Mouse (Mus musculus): ENCODE data around the gene Hbq1a.

The Hbq1a gene

DNA sequence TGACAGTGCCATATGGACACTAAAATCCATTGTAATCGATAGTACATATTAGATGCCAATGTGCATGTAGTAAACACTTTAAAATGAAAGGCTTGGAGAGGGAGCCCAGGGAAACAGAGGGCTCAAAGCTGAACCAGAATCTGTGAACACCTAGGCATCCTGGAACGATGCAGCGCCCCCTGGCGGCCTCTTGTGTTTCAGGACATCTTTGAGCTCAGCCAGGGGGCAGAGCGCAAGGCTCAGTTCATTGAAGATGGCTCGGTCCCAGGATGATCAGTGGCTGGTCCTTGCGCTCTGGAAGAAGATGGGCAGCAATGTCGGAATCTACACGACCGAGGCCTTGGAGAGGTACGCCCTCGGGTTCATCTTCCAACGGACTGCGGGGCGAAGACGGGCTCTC, at the start of gene Hbq1a:
Gene Hbq1a (plus strand): TSS at position 205 of the 400 bp plus-strand sequence.
- in situ Hi-C loops (cut with MboI, MseI), result loop anchor here in 1 of 2 experiments (10.0 kb wide), 1 partner anchor 1025 kb away; no protein-coding TSS in a partner anchor

DNA sequence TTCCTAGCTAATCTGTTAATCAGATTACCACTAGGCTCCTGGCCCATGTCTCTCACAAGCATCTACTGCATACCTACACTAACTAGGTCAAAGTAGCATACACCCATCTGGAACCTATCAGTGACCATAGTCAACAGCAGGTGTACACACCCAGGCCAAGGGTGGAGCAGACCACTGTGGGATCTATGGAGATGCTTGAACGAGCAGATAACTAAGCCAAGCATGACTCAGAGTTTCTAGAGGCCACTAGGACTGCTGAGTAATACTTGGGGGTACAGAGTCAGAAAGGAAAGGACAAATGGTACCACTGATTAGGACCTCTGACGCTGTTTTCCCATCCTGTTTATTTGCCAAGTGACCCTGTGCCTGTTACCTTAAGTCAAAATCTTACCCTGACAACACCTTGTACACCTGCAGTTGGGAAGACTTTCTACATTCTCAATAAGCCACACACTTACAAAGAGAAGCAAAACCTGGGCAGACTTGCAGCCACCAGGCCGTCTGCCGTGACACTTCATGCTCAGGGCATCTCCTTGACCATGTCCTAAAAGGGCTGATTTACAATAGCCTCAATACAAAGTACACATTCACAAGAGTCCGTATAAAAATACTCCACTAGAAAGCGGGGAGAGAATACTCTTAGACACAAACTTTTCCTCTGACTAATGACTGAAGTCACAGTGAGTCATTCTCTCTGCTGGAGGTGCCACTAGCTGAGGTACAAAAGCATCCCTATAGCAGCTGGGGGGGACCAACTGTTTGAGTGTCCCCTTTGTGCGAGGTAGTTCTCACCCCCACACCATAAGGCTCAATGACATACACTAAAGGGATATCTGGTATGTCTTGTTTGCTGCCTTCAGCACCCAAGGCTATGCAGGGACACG, 48.7 kb upstream of the Hbq1a start:
- in situ Hi-C loops (cut with MboI, MseI), result loop anchor here in 1 of 2 experiments (25.0 kb wide), 1 partner anchor 1264 kb away; the partner anchor contains the start of gene Chac2

DNA sequence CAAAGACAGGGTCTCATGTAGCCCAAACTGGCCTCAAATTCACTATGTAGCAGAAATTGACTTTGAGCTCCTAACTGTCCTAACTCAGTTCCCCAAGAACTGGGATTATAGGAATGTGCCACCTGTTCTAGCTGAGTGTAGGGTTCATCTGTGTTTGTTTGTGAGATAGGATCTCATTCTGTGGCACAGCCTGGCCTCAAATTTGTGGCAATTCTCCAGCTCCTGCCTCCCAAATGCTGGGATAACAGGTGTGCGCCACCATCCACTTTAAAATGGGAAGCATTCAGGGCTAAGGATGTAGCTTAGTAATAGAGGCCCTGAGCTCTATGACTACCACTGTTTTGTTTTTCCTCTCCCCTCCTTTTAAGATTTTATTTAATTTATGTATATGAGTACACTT, 46.7 kb upstream of the Hbq1a start:
- in situ Hi-C loops (cut with MboI, MseI), result loop anchor here in 1 of 2 experiments (25.0 kb wide), 1 partner anchor 1266 kb away; the partner anchor contains the start of gene Chac2

DNA sequence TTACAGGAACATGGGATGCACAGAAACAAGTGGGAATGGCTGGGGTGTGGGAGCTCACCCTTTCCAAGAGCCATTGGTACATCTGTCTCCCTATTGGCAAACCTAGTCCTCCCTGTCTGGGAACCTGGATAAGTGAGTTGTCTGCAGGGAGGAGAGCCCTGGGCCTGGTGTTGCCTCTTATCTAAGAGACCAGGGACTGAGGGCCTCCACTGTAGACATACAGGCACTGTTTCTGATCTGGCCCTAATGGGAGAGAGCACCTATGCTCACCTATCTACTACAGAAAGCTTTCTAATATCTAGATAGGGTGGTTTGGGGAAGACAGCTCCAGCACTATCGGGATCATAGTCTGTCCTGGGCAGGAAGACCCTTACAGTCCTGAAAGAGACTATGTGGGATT, 43.7 kb upstream of the Hbq1a start:
- in situ Hi-C loops (cut with MboI, MseI), result loop anchor here in 1 of 2 experiments (25.0 kb wide), 1 partner anchor 1269 kb away; the partner anchor contains the start of gene Chac2

DNA sequence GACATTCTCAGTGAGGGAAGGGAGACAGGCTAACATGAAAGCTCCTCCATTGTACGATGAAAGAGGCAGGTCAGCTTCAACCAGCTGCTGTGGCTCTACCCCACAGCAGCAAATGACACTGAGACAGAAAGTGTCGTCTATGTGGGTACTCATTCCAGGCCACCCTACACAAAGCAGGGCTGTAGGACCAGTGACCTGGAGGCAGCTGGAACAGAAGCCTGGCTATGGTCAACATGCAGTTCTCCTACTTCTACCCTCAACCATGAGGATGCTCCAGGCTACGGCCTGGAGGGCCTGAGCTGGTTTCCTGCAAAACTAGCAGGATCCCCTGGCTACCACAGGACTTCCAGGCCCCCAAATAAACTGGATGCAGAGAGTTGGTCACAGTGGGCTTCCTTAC, 43.3 kb upstream of the Hbq1a start:
- in situ Hi-C loops (cut with MboI, MseI), result loop anchor here in 1 of 2 experiments (25.0 kb wide), 1 partner anchor 1269 kb away; the partner anchor contains the start of gene Chac2

DNA sequence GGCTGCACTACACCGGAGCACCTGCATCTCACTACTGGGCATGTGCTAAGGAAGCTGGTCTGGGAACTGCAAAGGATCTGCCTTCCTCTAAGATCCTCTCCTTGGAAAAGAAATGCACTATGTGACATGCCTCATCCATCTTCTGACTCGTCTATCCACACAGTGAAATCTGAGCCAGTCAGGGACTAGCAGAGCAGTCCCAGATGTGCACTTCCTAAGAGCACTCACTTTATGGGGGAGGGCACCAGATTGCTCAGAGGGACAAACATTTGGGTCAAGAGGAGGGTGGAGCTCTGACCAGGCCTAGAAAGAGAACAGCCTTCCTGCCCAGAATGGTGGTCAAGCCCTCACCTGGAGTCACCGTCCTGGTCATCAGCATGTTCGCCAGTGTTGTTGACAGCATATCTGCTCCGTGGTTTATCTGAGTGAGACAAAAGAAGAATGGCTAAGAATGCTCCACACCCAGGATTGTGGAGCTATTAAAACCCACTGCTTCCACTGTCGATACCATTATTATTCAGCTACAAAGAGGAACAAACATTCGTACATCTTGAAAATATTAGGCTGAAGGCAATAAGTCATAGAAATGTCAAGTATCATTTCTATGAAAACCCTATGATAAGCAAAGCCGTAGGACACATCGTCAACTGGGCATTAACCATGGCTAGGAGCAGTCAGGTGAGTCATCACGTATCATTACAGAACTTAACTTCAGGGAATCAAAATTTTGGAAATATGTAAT, 37.0 kb upstream of the Hbq1a start:
- in situ Hi-C loops (cut with MboI, MseI), result loop anchor here in 1 of 2 experiments (25.0 kb wide), 1 partner anchor 1276 kb away; the partner anchor contains the start of gene Chac2

DNA sequence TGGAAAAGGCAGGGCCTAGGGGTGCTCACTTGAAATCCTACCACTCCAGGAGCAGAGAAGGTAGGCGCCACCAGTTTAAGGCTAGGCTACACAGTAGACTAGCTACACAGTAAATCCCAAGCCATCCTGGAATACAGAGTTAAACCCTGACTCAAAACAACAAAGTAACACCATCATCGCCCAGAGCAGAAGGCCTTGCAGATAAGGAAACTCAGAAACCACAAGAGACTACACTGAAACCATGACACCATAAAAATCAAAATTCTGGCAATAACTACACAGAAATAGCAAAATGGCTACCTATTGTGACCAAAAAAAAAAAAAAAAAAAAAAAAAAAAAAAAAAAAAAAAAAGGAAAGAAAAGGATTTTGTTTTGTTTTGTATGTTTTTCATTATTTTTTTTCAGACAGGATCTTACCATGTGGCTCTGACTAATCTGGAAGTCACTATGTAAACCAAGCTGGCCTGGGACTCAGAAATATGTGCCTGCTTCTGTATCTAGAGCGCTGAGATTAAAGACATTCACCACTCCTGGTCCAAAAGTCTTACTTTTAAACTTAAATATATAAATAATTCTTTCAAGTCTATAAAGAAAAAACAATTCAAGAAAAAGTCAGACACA, 34.6 kb upstream of the Hbq1a start:
- in situ Hi-C loops (cut with MboI, MseI), result loop anchor here in 1 of 2 experiments (25.0 kb wide), 1 partner anchor 1278 kb away; the partner anchor contains the start of gene Chac2

DNA sequence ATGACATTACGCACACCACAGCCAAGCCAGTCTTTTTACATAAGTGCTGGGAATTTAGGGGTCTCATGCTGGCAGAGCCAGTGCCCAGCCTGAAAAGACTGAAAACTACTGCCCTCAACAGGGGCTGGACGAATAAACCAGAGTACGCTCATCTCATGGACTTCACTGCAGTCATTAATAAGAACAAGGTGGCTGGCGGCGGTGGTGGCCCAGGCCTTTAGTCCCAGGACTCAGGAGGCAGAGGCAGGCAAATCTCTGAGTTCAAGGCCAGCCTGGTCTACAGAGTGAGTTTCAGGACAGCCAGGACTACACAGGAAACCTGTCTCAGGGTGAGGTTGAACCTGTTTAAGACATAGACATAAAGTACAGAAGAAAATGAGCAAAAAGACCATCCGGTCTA, 33.7 kb upstream of the Hbq1a start:
- in situ Hi-C loops (cut with MboI, MseI), result loop anchor here in 1 of 2 experiments (25.0 kb wide), 1 partner anchor 1279 kb away; the partner anchor contains the start of gene Chac2

DNA sequence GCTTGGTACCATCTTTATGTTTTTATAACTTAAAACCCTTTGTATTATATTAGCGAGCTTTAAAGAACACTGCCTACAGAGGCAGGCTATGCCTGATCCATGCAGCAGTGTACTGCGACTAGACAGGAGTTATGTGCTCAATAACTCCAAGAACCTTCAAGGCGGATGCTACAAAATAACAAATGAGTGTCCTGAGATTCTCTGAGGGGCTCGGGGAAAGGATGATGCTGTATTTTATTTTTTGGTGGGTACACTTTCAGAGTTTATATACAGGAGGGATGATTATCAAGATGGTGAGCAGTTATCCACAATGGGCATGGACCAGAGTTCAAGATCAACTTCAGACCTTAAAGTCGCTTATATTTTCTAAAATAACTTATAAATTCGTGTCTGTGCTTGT, 33.1 kb upstream of the Hbq1a start:
- in situ Hi-C loops (cut with MboI, MseI), result loop anchor here in 1 of 2 experiments (25.0 kb wide), 1 partner anchor 1279 kb away; the partner anchor contains the start of gene Chac2

DNA sequence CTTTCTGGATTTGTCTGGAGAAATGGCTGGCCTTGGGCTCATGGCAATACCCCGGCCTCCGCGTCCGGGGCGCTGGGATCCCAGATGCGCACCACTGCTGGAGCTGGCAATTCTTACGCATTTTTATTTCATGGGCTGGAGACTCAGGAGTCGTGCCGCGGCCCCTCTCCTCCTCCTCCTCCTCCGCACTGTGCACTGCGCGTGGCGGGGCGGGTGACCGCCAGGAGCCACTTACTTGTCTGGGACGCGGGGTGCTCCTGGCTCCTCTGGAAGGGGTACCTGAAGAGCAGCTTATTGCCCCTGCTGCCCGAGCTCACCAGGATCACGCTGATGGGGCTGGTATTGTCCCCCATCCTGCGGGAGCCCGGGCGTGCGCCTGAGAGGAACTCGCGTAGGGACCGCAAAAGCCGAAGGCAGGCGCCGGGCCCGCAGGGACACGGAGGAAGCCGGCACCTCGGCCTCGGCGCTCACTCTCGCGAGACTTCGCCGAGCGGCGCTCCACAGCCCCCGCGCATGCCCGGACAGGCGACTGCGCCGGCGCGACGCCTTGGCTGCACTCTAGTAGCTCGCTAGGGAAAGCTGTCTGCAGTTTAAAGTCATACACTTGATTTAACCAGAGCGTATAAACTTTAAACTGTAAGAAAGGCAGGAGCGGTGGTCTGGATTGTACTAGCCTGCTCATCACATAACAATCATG, 32.5 kb upstream of the Hbq1a start, which contains the start of gene Nprl3:
Gene Nprl3 (minus strand): TSS at position 520 of the 697 bp plus-strand sequence.
- in situ Hi-C loops (cut with MboI, MseI), result loop anchor here in 1 of 2 experiments (25.0 kb wide), 1 partner anchor 1280 kb away; the partner anchor contains the start of gene Chac2

DNA sequence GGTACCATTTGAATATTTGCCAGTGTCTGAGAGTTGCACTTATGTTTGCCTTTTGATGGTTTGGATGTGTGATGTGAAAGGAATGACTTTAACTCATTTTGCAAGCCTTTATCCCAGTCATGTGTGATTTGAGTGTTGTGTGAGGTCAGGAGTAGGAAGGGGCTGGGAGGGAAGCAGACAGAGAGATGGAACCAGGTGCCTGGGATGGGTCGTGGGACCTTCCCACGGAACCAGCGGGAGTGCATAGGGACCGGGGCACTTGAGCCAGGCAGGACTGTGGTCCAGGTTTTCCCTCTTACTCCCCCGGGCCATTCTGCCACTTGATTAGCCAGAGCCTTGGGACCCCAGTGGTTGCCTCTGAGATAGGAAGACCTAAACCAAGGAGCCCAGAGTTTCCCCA, 31.9 kb upstream of the Hbq1a start:
- in situ Hi-C loops (cut with MboI, MseI), result loop anchor here in 1 of 2 experiments (25.0 kb wide), 1 partner anchor 1281 kb away; the partner anchor contains the start of gene Chac2

DNA sequence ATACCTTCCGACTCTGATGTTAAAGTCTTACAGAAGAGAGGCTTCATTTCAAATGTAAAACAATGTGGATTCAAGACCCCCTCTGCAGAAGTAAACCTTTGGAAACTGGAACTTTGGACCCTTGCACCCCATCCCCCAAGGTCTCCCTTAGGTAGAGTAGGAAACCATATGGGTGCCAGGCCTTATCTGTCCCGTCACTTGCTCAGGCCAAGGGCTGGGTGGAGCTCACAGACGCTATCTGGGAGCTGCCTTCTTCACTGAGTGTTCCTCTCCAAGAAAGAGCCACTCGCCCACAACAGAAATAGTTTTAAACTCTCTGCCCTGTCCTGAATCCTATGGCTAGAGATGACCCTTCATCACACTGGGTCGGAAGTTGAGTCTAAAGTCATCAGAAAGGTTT, 30.9 kb upstream of the Hbq1a start:
- in situ Hi-C loops (cut with MboI, MseI), result loop anchor here in 1 of 2 experiments (25.0 kb wide), 1 partner anchor 1282 kb away; the partner anchor contains the start of gene Chac2

DNA sequence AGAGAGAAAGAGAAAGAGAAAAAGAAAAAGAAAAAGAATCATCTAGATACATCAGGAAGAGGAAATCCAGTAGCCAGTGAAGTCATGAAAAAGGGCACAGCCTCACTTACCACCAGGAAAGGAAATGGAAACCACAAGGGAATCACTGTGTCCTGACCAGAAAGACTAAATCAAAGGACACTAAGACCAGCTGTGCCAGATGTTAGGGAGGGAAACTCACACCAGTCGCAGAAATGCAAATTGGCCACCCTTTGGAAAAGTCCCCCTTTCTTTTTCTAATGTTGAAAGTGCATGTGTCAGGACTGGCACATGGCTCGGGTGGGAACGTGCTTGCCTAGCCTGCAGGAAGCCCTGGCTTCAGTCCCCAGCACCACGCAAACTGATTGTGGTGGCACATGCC, 28.7 kb upstream of the Hbq1a start:
- in situ Hi-C loops (cut with MboI, MseI), result loop anchor here in 1 of 2 experiments (25.0 kb wide), 1 partner anchor 1284 kb away; the partner anchor contains the start of gene Chac2

DNA sequence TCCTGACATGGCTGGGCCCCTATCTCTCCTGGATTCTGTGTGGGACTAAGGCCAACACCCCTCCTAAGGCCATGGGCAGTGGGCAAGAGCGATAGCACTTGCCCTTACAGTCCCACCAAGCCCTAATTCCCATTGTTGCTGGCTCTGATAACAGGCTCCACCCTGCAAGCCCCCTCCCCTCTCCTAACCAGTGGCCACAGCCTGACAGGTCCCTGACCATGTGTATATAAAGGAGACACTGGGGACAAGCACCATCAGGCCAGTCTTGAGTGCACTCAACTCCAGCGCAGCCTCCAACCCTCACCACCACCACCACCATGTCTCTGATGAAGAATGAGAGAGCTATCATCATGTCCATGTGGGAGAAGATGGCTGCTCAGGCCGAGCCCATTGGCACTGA, 23.5 kb upstream of the Hbq1a start, which contains the start of gene Hba-x:
Gene Hba-x (plus strand): TSS at position 54 of the 400 bp plus-strand sequence.
- in situ Hi-C loops (cut with MboI, MseI), result no loop called here

DNA sequence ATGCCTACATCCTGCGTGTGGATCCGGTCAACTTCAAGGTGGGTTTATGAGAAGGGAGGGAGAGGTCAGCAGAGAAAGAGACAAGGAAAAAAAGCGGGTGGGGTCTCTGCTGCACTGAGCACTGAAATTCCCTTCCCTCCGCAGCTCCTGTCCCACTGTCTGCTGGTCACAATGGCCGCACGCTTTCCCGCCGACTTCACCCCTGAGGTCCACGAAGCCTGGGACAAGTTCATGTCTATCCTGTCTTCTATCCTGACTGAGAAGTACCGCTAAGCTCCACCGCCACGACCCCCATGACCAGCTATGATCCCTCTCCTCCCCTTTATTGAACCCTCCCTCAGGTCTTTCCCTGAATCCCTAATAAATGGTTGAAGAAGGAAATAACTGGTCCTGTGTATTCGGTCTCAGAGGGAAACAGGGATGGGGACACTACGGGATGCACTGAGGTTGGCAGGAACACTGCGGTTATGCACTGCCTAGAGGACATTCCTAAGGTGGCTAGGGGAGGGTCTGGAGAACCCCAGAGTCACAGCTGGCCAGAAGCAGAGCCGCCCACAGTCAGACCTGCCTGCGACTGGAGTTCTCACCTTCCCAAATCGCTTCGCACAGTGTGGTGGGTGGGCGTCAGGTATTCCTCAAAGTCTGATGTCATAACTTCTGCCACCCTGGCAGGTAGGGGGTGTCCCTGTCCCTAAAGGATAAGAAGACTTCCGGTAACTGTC, 22.0 kb upstream of the Hbq1a start:
- in situ Hi-C loops (cut with MboI, MseI), result no loop called here

DNA sequence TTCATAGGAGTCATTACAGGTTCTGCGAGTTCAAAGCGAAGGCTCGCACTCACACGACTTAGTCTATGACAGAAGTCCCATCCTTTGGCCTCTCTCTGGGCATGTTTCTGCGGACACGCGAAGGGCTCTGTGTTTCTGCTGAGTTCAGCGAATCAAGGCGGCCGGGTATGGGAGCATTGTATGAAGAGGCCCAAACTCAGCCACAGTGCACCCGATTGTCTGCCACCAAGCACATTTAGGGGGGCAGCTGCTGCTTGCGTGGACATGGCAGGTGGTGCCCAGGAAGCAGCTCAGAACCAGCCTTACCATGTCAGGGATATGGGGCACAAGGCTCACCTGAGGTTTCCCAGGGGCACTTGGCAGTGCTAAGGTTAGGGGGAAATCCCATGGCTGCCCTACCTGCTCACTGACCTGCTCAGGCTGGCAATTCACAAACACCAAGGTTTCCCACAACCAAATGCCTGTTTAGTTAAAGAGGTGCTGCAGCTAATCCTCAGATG, 21.4 kb upstream of the Hbq1a start:
- in situ Hi-C loops (cut with MboI, MseI), result no loop called here

DNA sequence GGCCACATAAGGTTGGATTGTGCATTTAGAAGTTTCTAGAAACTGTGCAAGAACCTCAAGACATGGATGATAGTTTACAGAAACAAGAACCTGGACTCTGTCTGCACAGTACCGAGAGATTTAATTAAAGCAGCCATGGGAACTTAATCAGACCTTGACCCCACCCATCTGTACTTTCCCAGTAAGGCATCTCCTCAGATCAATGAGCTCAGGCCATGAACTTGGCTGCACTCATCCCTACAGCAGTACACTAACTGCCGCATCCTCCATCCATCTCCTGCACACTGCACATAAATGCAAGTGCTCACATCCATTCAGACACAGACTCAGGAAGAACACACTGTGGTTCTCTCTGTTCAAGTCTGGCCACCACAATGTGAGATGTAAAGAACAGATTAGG, 19.2 kb upstream of the Hbq1a start:
- in situ Hi-C loops (cut with MboI, MseI), result no loop called here

DNA sequence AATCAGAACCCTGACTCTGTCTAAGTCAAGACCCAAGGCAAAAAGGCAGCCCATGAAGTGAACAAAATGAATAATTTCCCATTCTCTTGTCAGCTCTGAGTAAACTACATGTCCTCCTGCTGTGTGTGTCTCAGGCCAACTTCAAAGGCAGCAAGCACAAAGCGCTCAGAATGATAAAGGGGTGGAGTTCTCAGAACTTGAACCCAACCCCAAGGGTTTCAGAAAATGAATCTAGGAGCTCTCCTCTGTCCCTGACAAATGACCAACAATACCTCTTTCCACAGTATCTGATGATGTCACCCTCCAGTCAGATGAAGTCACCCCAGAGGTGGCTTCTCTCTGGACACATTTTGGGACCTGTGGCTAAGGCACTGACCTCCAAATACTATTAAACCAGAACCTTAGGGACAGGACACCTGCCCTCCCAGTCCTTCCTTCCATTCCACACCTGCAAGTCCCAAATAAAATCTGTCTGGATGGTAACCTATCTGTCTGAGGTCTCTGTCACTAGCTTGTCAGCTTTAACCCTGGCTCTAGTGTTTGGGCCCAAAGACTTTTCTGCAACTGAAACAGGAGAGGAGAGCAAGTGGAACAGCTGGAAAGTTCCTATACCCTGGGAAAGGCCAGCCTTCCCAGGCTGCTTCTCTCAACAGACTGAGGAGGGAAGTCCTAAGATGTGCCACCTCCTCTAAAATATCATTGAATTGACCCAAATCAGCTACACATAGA, 18.3 kb upstream of the Hbq1a start:
- in situ Hi-C loops (cut with MboI, MseI), result no loop called here
